Mouse (Mus musculus): ENCODE measurements around the gene Ube2l6.

The Ube2l6 gene

DNA sequence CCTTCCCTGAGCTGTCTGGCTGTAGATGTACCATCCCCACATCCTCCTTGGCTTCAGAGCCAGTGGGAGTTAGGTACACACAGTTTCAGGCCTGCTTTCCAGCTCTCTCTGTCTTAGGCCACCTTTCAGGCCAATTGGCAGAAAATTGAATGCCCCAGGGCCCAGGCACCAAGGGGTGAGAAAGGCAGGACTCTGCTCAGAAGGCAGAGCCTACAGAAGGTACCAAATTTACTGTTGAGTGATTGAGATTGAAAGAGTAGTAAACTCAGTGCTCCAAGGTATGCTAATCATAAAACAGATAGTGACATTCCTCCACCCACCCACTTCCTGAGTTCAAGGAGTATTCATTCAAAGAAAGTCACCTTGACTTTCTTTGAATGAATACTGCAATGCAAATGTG is 10.7 kb downstream of the Ube2l6 start:
- no peaks in the 10 kb centered on the region for H3K27me3 ChIP-seq (ENCODE audit: control insufficient read depth, insufficient read depth, low read length, poor library complexity, severe bottlenecking)
- DNase-seq (ENCODE audit: low read depth, low spot score), result no peak
- H3K36me3 ChIP-seq (ENCODE audit: control insufficient read depth, insufficient read depth, low read length, poor library complexity, severe bottlenecking), result no peaks in the 10 kb centered on the region; the same call in 1 of the 2 replicates

- DNase-seq (ENCODE audit: low read depth, low spot score), result no peak
- Histone ChIP-seq H3K36me3 (ENCODE audit: control insufficient read depth, insufficient read depth, low read length, poor library complexity, severe bottlenecking) (no peaks in the 10 kb centered on the region; the same call in 1 of the 2 replicates), H3K27me3 (ENCODE audit: control insufficient read depth, insufficient read depth, low read length, poor library complexity, severe bottlenecking) (no peaks in the 10 kb centered on the region)
Observed at GRCm38 (mm10) chr2:84810526-84810885, 11.9 kb downstream of the Ube2l6 start.

- Histone ChIP-seq H3K27me3 (ENCODE audit: control insufficient read depth, insufficient read depth, low read length, poor library complexity, severe bottlenecking) (no peaks in the 10 kb centered on the region), H3K36me3 (ENCODE audit: control insufficient read depth, insufficient read depth, low read length, poor library complexity, severe bottlenecking) (no peaks in the 10 kb centered on the region; the same call in 1 of the 2 replicates)
- peak; percentile 81 for DNase-seq (ENCODE audit: low read depth, low spot score)
Observed at GRCm38 (mm10) chr2:84810886-84811577, 12.4 kb downstream of the Ube2l6 start.

GRCm38 (mm10) chr2:84811880-84812279 is 13.3 kb downstream of the Ube2l6 start:
- Histone ChIP-seq H3K27me3 (ENCODE audit: control insufficient read depth, insufficient read depth, low read length, poor library complexity, severe bottlenecking) (no peaks in the 10 kb centered on the region), H3K36me3 (ENCODE audit: control insufficient read depth, insufficient read depth, low read length, poor library complexity, severe bottlenecking) (no peaks in the 10 kb centered on the region; the same call in 1 of the 2 replicates)
- DNase-seq (ENCODE audit: low read depth, low spot score), result no peak

DNA sequence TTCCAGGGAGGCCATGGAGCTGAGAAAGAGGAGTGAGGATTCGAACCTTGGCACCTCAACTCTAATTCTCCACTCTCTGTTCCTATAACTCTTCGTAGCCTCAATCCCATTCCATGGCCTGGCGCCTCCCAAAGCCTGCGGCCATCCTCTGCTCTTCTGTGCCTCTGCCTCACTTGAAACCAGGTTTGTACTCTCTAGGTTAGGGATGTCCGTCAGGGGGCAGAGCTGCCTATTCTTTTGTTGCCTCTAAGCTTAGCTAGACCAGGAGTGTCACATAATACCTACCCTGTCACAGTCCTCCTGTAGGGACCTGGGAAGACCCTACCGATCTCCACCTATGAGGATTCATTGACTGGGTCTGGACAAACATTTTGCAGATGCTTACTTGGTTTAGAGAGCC is 14.0 kb downstream of the Ube2l6 start:
- DNase-seq (ENCODE audit: low read depth, low spot score), result no peak
- no peaks in the 10 kb centered on the region for H3K27me3 ChIP-seq (ENCODE audit: control insufficient read depth, insufficient read depth, low read length, poor library complexity, severe bottlenecking)
- no peaks in the 10 kb centered on the region for H3K36me3 ChIP-seq (ENCODE audit: control insufficient read depth, insufficient read depth, low read length, poor library complexity, severe bottlenecking)

- H3K27me3 ChIP-seq (ENCODE audit: control insufficient read depth, insufficient read depth, low read length, poor library complexity, severe bottlenecking), result no peaks in the 10 kb centered on the region
- no peak for DNase-seq (ENCODE audit: low read depth, low spot score)
- no peaks in the 10 kb centered on the region for H3K36me3 ChIP-seq (ENCODE audit: control insufficient read depth, insufficient read depth, low read length, poor library complexity, severe bottlenecking)
Observed at GRCm38 (mm10) chr2:84819861-84820260, 21.2 kb downstream of the Ube2l6 start.

GRCm38 (mm10) chr2:84822552-84822951 is 23.9 kb downstream of the Ube2l6 start, which contains the start of gene Smtnl1:
Gene Smtnl1 (minus strand): TSS chr2:84822652.
- no peaks in the 10 kb centered on the region for H3K27me3 ChIP-seq (ENCODE audit: control insufficient read depth, insufficient read depth, low read length, poor library complexity, severe bottlenecking)
- no peaks in the 10 kb centered on the region for H3K36me3 ChIP-seq (ENCODE audit: control insufficient read depth, insufficient read depth, low read length, poor library complexity, severe bottlenecking)
- no peak for DNase-seq (ENCODE audit: low read depth, low spot score)

- Histone ChIP-seq H3K27me3 (ENCODE audit: control insufficient read depth, insufficient read depth, low read length, poor library complexity, severe bottlenecking) (no peaks in the 10 kb centered on the region), H3K36me3 (ENCODE audit: control insufficient read depth, insufficient read depth, low read length, poor library complexity, severe bottlenecking) (no peaks in the 10 kb centered on the region)
- DNase-seq (ENCODE audit: low read depth, low spot score), result no peak
Observed at GRCm38 (mm10) chr2:84823237-84823636, 24.6 kb downstream of the Ube2l6 start.

DNA sequence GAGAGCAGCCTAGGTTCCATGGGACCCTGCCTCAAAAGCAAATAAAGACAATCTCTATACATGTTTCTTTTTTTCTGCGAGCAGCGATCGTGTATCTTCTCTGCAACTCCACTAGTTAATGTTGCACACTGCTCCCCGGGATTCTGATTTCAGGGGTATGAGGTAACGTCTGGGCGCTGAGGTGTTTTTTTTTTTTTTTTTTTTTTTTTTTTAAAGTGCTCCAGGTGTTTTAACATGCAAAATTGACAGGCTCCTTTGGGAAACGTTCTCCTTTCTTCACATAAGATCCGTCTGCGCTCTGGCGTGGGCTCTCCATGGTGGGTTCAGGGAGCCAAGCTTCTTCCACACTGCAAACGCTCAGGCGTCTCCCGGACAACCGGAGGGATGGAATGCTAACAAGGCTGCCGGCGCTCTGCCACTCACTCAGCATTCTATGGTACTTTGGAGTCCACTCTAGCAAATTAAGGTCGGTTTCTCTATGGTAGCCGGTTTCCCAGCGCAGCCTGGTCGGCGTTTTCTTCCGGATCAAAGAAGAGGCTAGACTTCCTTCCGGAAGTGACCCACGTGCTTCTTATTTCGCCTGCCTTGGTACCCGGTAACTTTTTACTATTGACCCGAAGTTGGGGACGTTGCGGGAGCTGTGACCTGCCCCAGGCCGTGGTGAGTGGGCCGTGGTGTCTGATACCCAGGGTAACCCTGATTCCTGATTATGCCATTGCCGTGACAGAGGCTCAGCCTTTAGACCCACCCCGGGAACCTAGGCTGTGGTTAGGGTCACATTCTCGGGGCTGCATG is 28.1 kb downstream of the Ube2l6 start, which contains the start of gene Timm10:
TSS of gene Timm10 (plus strand) at position 510 of the 795 bp plus-strand sequence.
- peaks cover 3% of the 10 kb centered on the region; the same call in 1 of the 2 replicates for H3K36me3 ChIP-seq (ENCODE audit: control insufficient read depth, insufficient read depth, low read length, poor library complexity, severe bottlenecking)
- H3K27me3 ChIP-seq (ENCODE audit: control insufficient read depth, insufficient read depth, low read length, poor library complexity, severe bottlenecking), result no peaks in the 10 kb centered on the region
- DNase-seq (ENCODE audit: low read depth, low spot score), result peak; percentile 90

GRCm38 (mm10) chr2:84827283-84827920 is 28.8 kb downstream of the Ube2l6 start:
- DNase-seq (ENCODE audit: low read depth, low spot score), result peak; percentile 30
- H3K27me3 ChIP-seq (ENCODE audit: control insufficient read depth, insufficient read depth, low read length, poor library complexity, severe bottlenecking), result no peaks in the 10 kb centered on the region
- H3K36me3 ChIP-seq (ENCODE audit: control insufficient read depth, insufficient read depth, low read length, poor library complexity, severe bottlenecking), result peaks cover 3% of the 10 kb centered on the region; the same call in 1 of the 2 replicates

GRCm38 (mm10) chr2:84831666-84832391 is 33.2 kb downstream of the Ube2l6 start:
- DNase-seq (ENCODE audit: low read depth, low spot score), result peak; percentile 92
- peaks cover 3% of the 10 kb centered on the region; the same call in 1 of the 2 replicates for H3K36me3 ChIP-seq (ENCODE audit: control insufficient read depth, insufficient read depth, low read length, poor library complexity, severe bottlenecking)
- H3K27me3 ChIP-seq (ENCODE audit: control insufficient read depth, insufficient read depth, low read length, poor library complexity, severe bottlenecking), result no peaks in the 10 kb centered on the region

- DNase-seq (ENCODE audit: low read depth, low spot score), result peak; percentile 74
Observed at GRCm38 (mm10) chr2:84837107-84837506, 38.5 kb downstream of the Ube2l6 start.

GRCm38 (mm10) chr2:84837817-84838592 is 39.4 kb downstream of the Ube2l6 start:
- Histone ChIP-seq H3K36me3 (ENCODE audit: control insufficient read depth, insufficient read depth, low read length, poor library complexity, severe bottlenecking) (no peaks in the 10 kb centered on the region), H3K27me3 (ENCODE audit: control insufficient read depth, insufficient read depth, low read length, poor library complexity, severe bottlenecking) (no peaks in the 10 kb centered on the region)
- DNase-seq (ENCODE audit: low read depth, low spot score), result no peak

More at GRCm38 (mm10) chr2:84837107-84837506, 38.5 kb downstream of the Ube2l6 start:
- Histone ChIP-seq H3K36me3 (ENCODE audit: control insufficient read depth, insufficient read depth, low read length, poor library complexity, severe bottlenecking) (no peaks in the 10 kb centered on the region), H3K27me3 (ENCODE audit: control insufficient read depth, insufficient read depth, low read length, poor library complexity, severe bottlenecking) (no peaks in the 10 kb centered on the region)

DNA sequence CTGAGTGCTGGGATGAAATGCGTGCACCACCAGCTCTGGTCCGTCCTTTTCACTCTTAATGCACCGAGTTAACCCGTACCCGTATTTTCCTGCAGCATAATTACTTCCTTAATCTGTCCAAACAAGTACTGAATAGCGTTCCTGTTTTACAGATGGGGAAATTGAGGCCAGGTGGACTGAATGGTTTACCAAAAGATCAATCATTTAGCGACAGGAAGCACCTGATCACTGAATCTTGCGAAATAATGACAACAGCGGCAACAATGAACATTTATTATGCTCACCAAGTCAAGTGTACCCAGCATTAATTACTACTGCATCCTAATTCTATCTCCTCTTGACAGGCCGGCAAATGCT is 39.9 kb downstream of the Ube2l6 start, which contains the start of gene Slc43a1:
TSS of gene Slc43a1 (plus strand) at position 258 of the 357 bp plus-strand sequence.
- peak; percentile 8 for DNase-seq (ENCODE audit: low read depth, low spot score)
- Histone ChIP-seq H3K27me3 (ENCODE audit: control insufficient read depth, insufficient read depth, low read length, poor library complexity, severe bottlenecking) (no peaks in the 10 kb centered on the region), H3K36me3 (ENCODE audit: control insufficient read depth, insufficient read depth, low read length, poor library complexity, severe bottlenecking) (no peaks in the 10 kb centered on the region)

Data from splenic B cell, adult 2 months (primary cell).